Mouse (Mus musculus): Measurements from ENCODE around the gene Kncn. TPM values are rescaled to one million over a fixed set of nuclear protein-coding genes. Genes with fewer than 3 reads are reported as not detected.
A peak's percentile ranks its signal among the peaks of the same experiment; 100 is the strongest.

The Kncn gene
- polyA plus RNA-seq, 1 experiment from 2014 or later = not detected

DNA sequence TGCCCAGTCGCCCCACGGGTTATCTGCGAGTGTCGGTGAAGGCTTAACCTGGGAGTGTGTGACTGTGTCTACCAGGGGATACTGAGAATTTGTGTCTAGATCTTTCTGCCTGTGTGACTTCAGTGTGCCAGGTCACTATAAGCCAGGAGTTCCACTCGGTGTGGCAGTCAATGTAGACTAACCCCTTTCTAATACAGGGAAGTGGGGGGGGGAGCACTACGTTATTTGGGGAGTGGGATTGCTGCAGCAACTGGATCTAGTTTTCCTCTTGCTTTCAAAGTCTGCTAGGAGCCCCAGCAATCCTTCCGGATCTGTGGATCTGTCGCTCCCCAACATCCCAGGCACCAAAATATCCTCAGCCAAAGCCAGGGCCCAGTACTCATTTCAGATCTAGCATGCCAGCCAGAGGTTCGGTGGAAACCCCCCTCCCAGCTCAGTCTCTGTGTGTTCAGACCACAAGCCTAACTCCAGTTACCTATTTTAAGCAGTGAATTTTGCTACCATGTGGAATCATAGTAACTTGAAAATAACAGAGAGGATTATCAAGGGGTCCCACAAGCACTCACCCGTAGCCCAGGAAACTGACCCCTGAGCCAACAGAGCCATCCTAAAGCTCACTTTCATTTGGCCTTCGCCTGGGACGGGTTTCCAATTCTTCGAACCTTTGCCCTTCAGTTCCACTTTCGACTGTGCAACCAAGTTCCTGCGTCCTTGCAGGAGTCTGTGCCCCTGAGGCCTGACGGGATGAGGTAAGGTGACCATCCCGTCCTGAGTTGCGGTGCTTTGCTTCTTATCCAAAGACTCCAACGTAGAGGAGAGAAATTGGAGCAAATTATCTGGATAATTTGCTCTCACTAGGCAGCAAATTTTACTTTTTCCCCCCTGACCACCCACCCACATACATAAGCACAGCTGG is 53.1 kb downstream of the Kncn start:
- H3K9me3 ChIP-seq (ENCODE audit: control insufficient read depth, low read length) = no peaks in the 10 kb centered on the region
- H3K27ac ChIP-seq (ENCODE audit: low read depth, low read length) = no peak overlapping the region
- H3K9ac ChIP-seq (ENCODE audit: low read depth, low read length) = no peak overlapping the region
- H3K36me3 ChIP-seq (ENCODE audit: control insufficient read depth, insufficient read depth, low read length) = no peaks in the 10 kb centered on the region
- no peak overlapping the region for H3K4me2 ChIP-seq (replicated peaks; ENCODE audit: low read depth, low read length)
- peaks cover 7% of the 10 kb centered on the region for H3K4me1 ChIP-seq (ENCODE audit: control insufficient read depth, insufficient read depth, low read length)
- no peak overlapping the region for H3K4me3 ChIP-seq (ENCODE audit: low read length)
- 1% methylated on average over 19 of the region's 19 CpGs for WGBS
- no peak for ATAC-seq (ENCODE audit: low FRiP score, low TSS enrichment)
- peaks cover 100% of the 10 kb centered on the region for H3K27me3 ChIP-seq (ENCODE audit: control insufficient read depth, insufficient read depth, low read length)

GRCm38 (mm10) chr4:115938276-115939160 is 54.3 kb downstream of the Kncn start:
- ATAC-seq (ENCODE audit: low FRiP score, low TSS enrichment) = no peak
- Histone ChIP-seq H3K4me1 (ENCODE audit: control insufficient read depth, insufficient read depth, low read length) (peaks cover 7% of the 10 kb centered on the region), H3K4me2 (replicated peaks; ENCODE audit: low read depth, low read length) (no peak overlapping the region), H3K27ac (ENCODE audit: low read depth, low read length) (no peak overlapping the region), H3K9ac (ENCODE audit: low read depth, low read length) (no peak overlapping the region), H3K27me3 (ENCODE audit: control insufficient read depth, insufficient read depth, low read length) (peaks cover 100% of the 10 kb centered on the region), H3K9me3 (ENCODE audit: control insufficient read depth, low read length) (no peaks in the 10 kb centered on the region), H3K4me3 (ENCODE audit: low read length) (peak overlapping the region; percentile 35; the same call in 1 of the 2 replicates), H3K36me3 (ENCODE audit: control insufficient read depth, insufficient read depth, low read length) (no peaks in the 10 kb centered on the region)
- WGBS = 2% methylated on average over 37 of the region's 37 CpGs

Other genes with a start within 250 kb of the Kncn start
- 1.9 and 3.1 TPM in 2 replicates for gene Cyp4b1, start 236.7 kb upstream of the Kncn start, polyA plus RNA-seq (2014; fragmentation: Nextera tagmentation; extraction: Ambion mirVana)
- 35.4 and 54.1 TPM in 2 replicates for gene Efcab14, start 146.7 kb upstream of the Kncn start, polyA plus RNA-seq (2014; fragmentation: Nextera tagmentation; extraction: Ambion mirVana)
- gene Tex38, start 103.4 kb upstream of the Kncn start, polyA plus RNA-seq (2014; fragmentation: Nextera tagmentation; extraction: Ambion mirVana) = 0.26 TPM in 1 of 2 replicates, not detected in the other
- gene Atpaf1, start 99.6 kb upstream of the Kncn start, polyA plus RNA-seq (2014; fragmentation: Nextera tagmentation; extraction: Ambion mirVana) = 55.8 and 63.5 TPM in 2 replicates
- gene Mob3c, start 56.3 kb upstream of the Kncn start, polyA plus RNA-seq (2014; fragmentation: Nextera tagmentation; extraction: Ambion mirVana) = 9.4 and 9.9 TPM in 2 replicates
- gene Mknk1, start 45.2 kb upstream of the Kncn start, polyA plus RNA-seq (2014; fragmentation: Nextera tagmentation; extraction: Ambion mirVana) = 17.6 and 19.6 TPM in 2 replicates
- not detected in 2 replicates for gene 6430628N08Rik, start 6.3 kb downstream of the Kncn start, polyA plus RNA-seq (2014; fragmentation: Nextera tagmentation; extraction: Ambion mirVana)
- not detected in 2 replicates for gene Dmbx1, start 55.5 kb downstream of the Kncn start, polyA plus RNA-seq (2014; fragmentation: Nextera tagmentation; extraction: Ambion mirVana)
- gene Faah, start 133.5 kb downstream of the Kncn start, polyA plus RNA-seq (2014; fragmentation: Nextera tagmentation; extraction: Ambion mirVana) = 5.2 and 8.7 TPM in 2 replicates
- 17.1 and 24.1 TPM in 2 replicates for gene Nsun4, start 169.5 kb downstream of the Kncn start, polyA plus RNA-seq (2014; fragmentation: Nextera tagmentation; extraction: Ambion mirVana)
- gene Uqcrh, start 190.7 kb downstream of the Kncn start, polyA plus RNA-seq (2014; fragmentation: Nextera tagmentation; extraction: Ambion mirVana) = 513 and 692 TPM in 2 replicates
- 66.6 and 78.1 TPM in 2 replicates for gene Lrrc41, start 190.9 kb downstream of the Kncn start, polyA plus RNA-seq (2014; fragmentation: Nextera tagmentation; extraction: Ambion mirVana)
- 26.6 and 40.7 TPM in 2 replicates for gene Rad54l, start 239.3 kb downstream of the Kncn start, polyA plus RNA-seq (2014; fragmentation: Nextera tagmentation; extraction: Ambion mirVana)
- 50.9 and 68.2 TPM in 2 replicates for gene Pomgnt1, start 239.4 kb downstream of the Kncn start, polyA plus RNA-seq (2014; fragmentation: Nextera tagmentation; extraction: Ambion mirVana)

Measured in kidney, embryonic 14.5 days (tissue).